Mouse (Mus musculus): ENCODE measurements around the gene Caln1. TPM values are rescaled to one million over a fixed set of nuclear protein-coding genes. Genes with fewer than 3 reads are reported as not detected.

Gene Caln1
- total and polyA plus RNA-seq, 2 experiments from 2014 or later = 46.4 to 50.2 TPM

- DNase-seq (ENCODE audit: low spot score) = no peak
- no peak overlapping the region for H3K4me2 ChIP-seq (ENCODE audit: low read depth, low read length, poor library complexity, severe bottlenecking)
- no peaks in the 10 kb centered on the region for H3K4me1 ChIP-seq (ENCODE audit: insufficient read depth, low read length)
- no peaks in the 10 kb centered on the region for H3K27me3 ChIP-seq (ENCODE audit: insufficient read depth, low read length)
- TF ChIP-seq CTCF (IDR thresholded peaks at IDR 0.05) = no peak
- no peaks in the 10 kb centered on the region for H3K36me3 ChIP-seq (ENCODE audit: insufficient read depth, low read length)
- H3K27ac ChIP-seq (ENCODE audit: low read depth, low read length) = no peak overlapping the region
- no peak for ATAC-seq (ENCODE audit: low FRiP score)
- H3K4me3 ChIP-seq (ENCODE audit: low read depth, low read length) = no peak overlapping the region
- no peak overlapping the region for H3K9ac ChIP-seq (replicated peaks; ENCODE audit: low read length, poor library complexity, severe bottlenecking)
- 82% methylated on average over 5 of the region's 5 CpGs for WGBS
- H3K9me3 ChIP-seq (ENCODE audit: low read length) = no peaks in the 10 kb centered on the region
These were observed 401.9 kb downstream of the Caln1 start for GRCm38 (mm10) chr5:130771061-130771741.

DNA sequence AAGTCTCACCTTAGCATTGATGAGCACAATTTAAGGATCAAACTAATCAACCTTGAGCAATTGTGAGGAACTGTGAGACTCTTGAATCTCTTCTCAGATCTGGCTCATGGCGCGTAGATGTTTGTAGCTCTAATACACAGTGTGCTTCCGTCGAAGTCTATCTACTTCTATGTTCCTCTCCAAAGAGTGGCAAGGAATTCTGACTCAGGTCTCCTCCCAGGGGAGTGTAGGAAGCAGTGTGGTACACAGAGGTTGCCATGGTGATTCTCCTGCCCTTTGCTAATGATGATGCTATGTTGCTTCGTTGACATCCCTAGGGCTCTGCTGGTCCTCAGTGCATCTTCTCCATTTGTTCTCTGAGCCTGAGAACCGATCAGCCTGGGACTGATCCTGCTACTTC, 403.2 kb downstream of the Caln1 start:
- H3K4me1 ChIP-seq (ENCODE audit: insufficient read depth, low read length) = no peaks in the 10 kb centered on the region
- H3K4me3 ChIP-seq (ENCODE audit: low read depth, low read length) = no peak overlapping the region
- H3K9ac ChIP-seq (replicated peaks; ENCODE audit: low read length, poor library complexity, severe bottlenecking) = no peak overlapping the region
- ATAC-seq (ENCODE audit: low FRiP score) (no peak), DNase-seq (ENCODE audit: low spot score) (peak; percentile 12)
- H3K36me3 ChIP-seq (ENCODE audit: insufficient read depth, low read length) = no peaks in the 10 kb centered on the region
- no peak overlapping the region for H3K27ac ChIP-seq (ENCODE audit: low read depth, low read length)
- WGBS = 75% methylated on average over 6 of the region's 6 CpGs
- H3K4me2 ChIP-seq (ENCODE audit: low read depth, low read length, poor library complexity, severe bottlenecking) = no peak overlapping the region
- no peaks in the 10 kb centered on the region for H3K9me3 ChIP-seq (ENCODE audit: low read length)
- TF ChIP-seq CTCF (IDR thresholded peaks at IDR 0.05) = no peak
- H3K27me3 ChIP-seq (ENCODE audit: insufficient read depth, low read length) = no peaks in the 10 kb centered on the region

GRCm38 (mm10) chr5:130774946-130775345, 405.7 kb downstream of the Caln1 start:
- no peak overlapping the region for H3K4me2 ChIP-seq (ENCODE audit: low read depth, low read length, poor library complexity, severe bottlenecking)
- WGBS = 93% methylated on average over 3 of the region's 3 CpGs
- H3K4me1 ChIP-seq (ENCODE audit: insufficient read depth, low read length) = no peaks in the 10 kb centered on the region
- no peak for TF ChIP-seq CTCF (IDR thresholded peaks at IDR 0.05)
- H3K36me3 ChIP-seq (ENCODE audit: insufficient read depth, low read length) = no peaks in the 10 kb centered on the region
- no peak overlapping the region for H3K4me3 ChIP-seq (ENCODE audit: low read depth, low read length)
- H3K27ac ChIP-seq (ENCODE audit: low read depth, low read length) = no peak overlapping the region
- no peak overlapping the region for H3K9ac ChIP-seq (replicated peaks; ENCODE audit: low read length, poor library complexity, severe bottlenecking)
- ATAC-seq (ENCODE audit: low FRiP score) (no peak), DNase-seq (ENCODE audit: low spot score) (no peak)
- no peaks in the 10 kb centered on the region for H3K9me3 ChIP-seq (ENCODE audit: low read length)
- H3K27me3 ChIP-seq (ENCODE audit: insufficient read depth, low read length) = no peaks in the 10 kb centered on the region

DNA sequence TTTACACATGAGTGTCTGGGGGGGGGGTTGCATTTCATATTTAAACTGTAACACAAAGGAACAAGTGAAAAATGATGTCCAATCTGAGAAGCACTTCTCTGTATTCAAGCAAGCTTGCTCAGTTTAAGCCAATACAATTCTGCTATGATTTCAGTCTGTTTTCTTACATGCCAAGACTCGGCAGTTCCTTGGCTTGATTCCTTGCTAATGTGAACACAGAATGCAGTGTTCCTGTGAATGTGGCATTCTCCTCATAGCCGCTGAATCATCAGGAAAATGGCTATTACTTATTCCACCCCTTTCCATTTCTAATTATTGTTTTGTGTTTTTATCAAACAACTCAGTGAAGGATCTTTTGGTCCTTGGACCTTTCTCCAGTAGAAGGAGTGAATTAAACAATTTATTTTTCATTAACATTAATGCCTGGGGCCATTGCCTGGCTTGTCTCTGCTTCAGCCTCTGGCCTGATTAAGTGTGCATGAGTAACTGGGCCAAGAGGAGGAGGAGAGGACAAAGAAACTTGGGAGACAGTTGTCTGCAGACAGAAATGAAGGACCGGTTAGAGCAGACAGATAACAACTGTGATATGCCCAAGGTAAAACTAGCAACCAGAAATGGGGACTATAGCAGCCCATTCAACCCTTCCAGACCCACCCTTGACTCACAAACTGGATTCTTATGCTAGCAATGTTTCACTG, 423.6 kb downstream of the Caln1 start:
- H3K27ac ChIP-seq (ENCODE audit: low read depth, low read length) = no peak overlapping the region
- WGBS = 81% methylated on average over 3 of the region's 3 CpGs
- TF ChIP-seq CTCF (IDR thresholded peaks at IDR 0.05) = no peak
- H3K27me3 ChIP-seq (ENCODE audit: insufficient read depth, low read length) = no peaks in the 10 kb centered on the region
- no peaks in the 10 kb centered on the region for H3K9me3 ChIP-seq (ENCODE audit: low read length)
- no peaks in the 10 kb centered on the region for H3K4me1 ChIP-seq (ENCODE audit: insufficient read depth, low read length)
- no peak overlapping the region for H3K4me3 ChIP-seq (ENCODE audit: low read depth, low read length)
- H3K9ac ChIP-seq (replicated peaks; ENCODE audit: low read length, poor library complexity, severe bottlenecking) = no peak overlapping the region
- no peaks in the 10 kb centered on the region for H3K36me3 ChIP-seq (ENCODE audit: insufficient read depth, low read length)
- no peak overlapping the region for H3K4me2 ChIP-seq (ENCODE audit: low read depth, low read length, poor library complexity, severe bottlenecking)
- DNase-seq (ENCODE audit: low spot score) (peak; percentile 60), ATAC-seq (ENCODE audit: low FRiP score) (no peak)

- Histone ChIP-seq H3K36me3 (ENCODE audit: insufficient read depth, low read length) (no peaks in the 10 kb centered on the region), H3K4me1 (ENCODE audit: insufficient read depth, low read length) (no peaks in the 10 kb centered on the region), H3K27me3 (ENCODE audit: insufficient read depth, low read length) (no peaks in the 10 kb centered on the region), H3K9ac (replicated peaks; ENCODE audit: low read length, poor library complexity, severe bottlenecking) (no peak overlapping the region), H3K9me3 (ENCODE audit: low read length) (no peaks in the 10 kb centered on the region), H3K4me2 (ENCODE audit: low read depth, low read length, poor library complexity, severe bottlenecking) (no peak overlapping the region), H3K4me3 (ENCODE audit: low read depth, low read length) (no peak overlapping the region), H3K27ac (ENCODE audit: low read depth, low read length) (no peak overlapping the region)
- DNase-seq (ENCODE audit: low spot score) (no peak), ATAC-seq (ENCODE audit: low FRiP score) (no peak)
- 86% methylated on average over 5 of the region's 5 CpGs for WGBS
- no peak for TF ChIP-seq CTCF (IDR thresholded peaks at IDR 0.05)
These were observed 428.5 kb downstream of the Caln1 start for GRCm38 (mm10) chr5:130797713-130798112.

DNA sequence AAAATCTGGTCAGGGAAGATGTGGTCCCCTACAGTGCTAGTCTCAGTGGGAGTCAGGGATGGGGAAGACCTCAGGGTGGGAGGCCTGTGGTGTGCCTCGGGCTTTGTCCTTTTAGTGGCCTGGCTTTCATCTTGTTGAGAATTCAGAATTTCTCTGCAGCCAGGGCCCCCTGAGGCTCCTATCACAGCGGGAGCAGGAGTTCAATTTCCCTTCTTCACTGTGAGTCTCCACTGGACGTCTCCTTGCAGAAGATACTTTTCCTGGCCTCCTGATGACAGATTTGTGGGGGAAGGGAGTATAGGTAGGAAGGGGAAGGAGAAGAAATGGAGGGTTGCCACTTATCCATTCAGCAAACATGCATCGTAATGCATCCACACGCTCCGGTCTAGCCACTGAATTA, 441.1 kb downstream of the Caln1 start:
- ATAC-seq (ENCODE audit: low FRiP score) = no peak

More for the DNA sequence above, 441.1 kb downstream of the Caln1 start:
- H3K4me1 ChIP-seq (ENCODE audit: insufficient read depth, low read length) = no peaks in the 10 kb centered on the region
- no peaks in the 10 kb centered on the region for H3K27me3 ChIP-seq (ENCODE audit: insufficient read depth, low read length)
- no peak overlapping the region for H3K9ac ChIP-seq (replicated peaks; ENCODE audit: low read length, poor library complexity, severe bottlenecking)
- H3K9me3 ChIP-seq (ENCODE audit: low read length) = no peaks in the 10 kb centered on the region
- no peak overlapping the region for H3K4me3 ChIP-seq (ENCODE audit: low read depth, low read length)
- no peaks in the 10 kb centered on the region for H3K36me3 ChIP-seq (ENCODE audit: insufficient read depth, low read length)
- H3K4me2 ChIP-seq (ENCODE audit: low read depth, low read length, poor library complexity, severe bottlenecking) = no peak overlapping the region
- no peak for TF ChIP-seq CTCF (IDR thresholded peaks at IDR 0.05)
- no peak overlapping the region for H3K27ac ChIP-seq (ENCODE audit: low read depth, low read length)
- WGBS = 18% methylated on average over 6 of the region's 6 CpGs
- DNase-seq (ENCODE audit: low spot score) = no peak
